Mouse (Mus musculus) limb, embryonic 14.5 days (tissue): ENCODE measurements at regions not wholly inside any gene's neighbourhood (a gene's known extent, or its start where the extent isn't known, plus 50 kb on each side); places are given as distances from the start of the nearest gene placed in this dataset.

Experiments
- ATAC-seq: fragments of 200-750 bp; cut with Nextera tagmentation; 2 replicates; pipeline ENCODE4 v1.8.0; 2017; ENCODE audit warnings: low read depth, moderate number of reproducible peaks, moderate TSS enrichment; ENCODE audit not compliant: low FRiP score
- DNase-seq: peaks from one replicate; pipeline ENCODE4 v3.0.0-alpha.2; 2015; ENCODE audit warnings: low spot score
- H3K27ac ChIP-seq: fragments of 300-500 bp; sonication (generic); replicated peaks from 2 replicates; pipeline ENCODE4 v1.5.1; 2014; ENCODE audit warnings: low read depth, mild to moderate bottlenecking, low read length, moderate library complexity, mixed read lengths
- H3K27me3 ChIP-seq: fragments of 300-500 bp; sonication (generic); 2 replicates; pipeline ENCODE4 v1.6.1; 2014; ENCODE audit warnings: low read length, mixed read lengths; ENCODE audit not compliant: control insufficient read depth, insufficient read depth
- H3K36me3 ChIP-seq: fragments of 300-500 bp; sonication (generic); 2 replicates; pipeline ENCODE4 v1.6.1; 2014; ENCODE audit warnings: mild to moderate bottlenecking, low read length, moderate library complexity, mixed read lengths; ENCODE audit not compliant: control insufficient read depth, insufficient read depth
- H3K4me1 ChIP-seq: fragments of 300-500 bp; sonication (generic); 2 replicates; pipeline ENCODE4 v1.6.1; 2014; ENCODE audit warnings: antibody characterized with exemption, low read length, mixed read lengths; ENCODE audit not compliant: control insufficient read depth, insufficient read depth
- H3K4me2 ChIP-seq: fragments of 300-500 bp; sonication (generic); replicated peaks from 2 replicates; pipeline ENCODE4 v1.6.1; 2014; ENCODE audit warnings: low read depth, mild to moderate bottlenecking, low read length, moderate library complexity; ENCODE audit not compliant: severe bottlenecking
- H3K4me3 ChIP-seq: fragments of 300-500 bp; sonication (generic); replicated peaks from 2 replicates; pipeline ENCODE4 v1.5.1; 2014; ENCODE audit warnings: low read length
- H3K9ac ChIP-seq: fragments of 300-500 bp; sonication (generic); 2 replicates; pipeline ENCODE4 v1.6.1; 2014; ENCODE audit warnings: mild to moderate bottlenecking, low read depth, low read length, moderate library complexity; ENCODE audit not compliant: severe bottlenecking
- H3K9me3 ChIP-seq: fragments of 300-500 bp; sonication (generic); 2 replicates; pipeline ENCODE4 v1.6.1; 2016; ENCODE audit warnings: low read length; ENCODE audit not compliant: control insufficient read depth
- POLR2A ChIP-seq: fragments of 200-500 bp; IDR thresholded peaks from 2 replicates; pipeline ENCODE4 v1.8.0; 2012; ENCODE audit warnings: inconsistent platforms, mild to moderate bottlenecking, moderate library complexity, borderline replicate concordance; ENCODE audit not compliant: insufficient read depth, insufficient read length; ENCODE audit errors: extremely low read depth
- WGBS: fragments of 180-500 bp; shearing (Covaris S2); extraction: QIAGEN DNeasy Blood & Tissue Kit; methylation state at CpG from one replicate; pipeline ENCODE4 v1.1.7; 2014; 5-methylcytosine and 5-hydroxymethylcytosine counted together

GRCm38 (mm10) chr15:38159161-38159560, 733.8 kb downstream of the 4930447A16Rik start:
- TF ChIP-seq POLR2A, result no peak
- H3K4me3 ChIP-seq, result no peak overlapping the region
- no peaks in the 10 kb centered on the region for H3K4me1 ChIP-seq
- no peak for ATAC-seq
- 83% methylated on average over 2 of the region's 2 CpGs for whole genome bisulfite sequencing
- H3K27ac ChIP-seq, result no peak overlapping the region
- no peaks in the 10 kb centered on the region for H3K9me3 ChIP-seq
- H3K4me2 ChIP-seq, result no peak overlapping the region
- no peaks in the 10 kb centered on the region for H3K36me3 ChIP-seq
- H3K27me3 ChIP-seq, result no peaks in the 10 kb centered on the region
- no peak for DNase-seq
- no peak overlapping the region for H3K9ac ChIP-seq

- no peaks in the 10 kb centered on the region for H3K4me1 ChIP-seq
- no peaks in the 10 kb centered on the region for H3K36me3 ChIP-seq
- H3K4me2 ChIP-seq, result no peak overlapping the region
- H3K27me3 ChIP-seq, result no peaks in the 10 kb centered on the region
- H3K9me3 ChIP-seq, result no peaks in the 10 kb centered on the region
- TF ChIP-seq POLR2A, result no peak
- DNase-seq (no peak), ATAC-seq (no peak)
- 66% methylated on average over 6 of the region's 6 CpGs for WGBS
- H3K27ac ChIP-seq, result no peak overlapping the region
- no peak overlapping the region for H3K4me3 ChIP-seq
- no peak overlapping the region for H3K9ac ChIP-seq
Observed at GRCm38 (mm10) chr15:38163721-38164120, 738.4 kb downstream of the 4930447A16Rik start.

- DNase-seq, result no peak
- WGBS, result 93% methylated on average over 1 of the region's 1 CpGs
- Histone ChIP-seq H3K4me1 (peaks cover 3% of the 10 kb centered on the region; the same call in 1 of the 2 replicates), H3K36me3 (no peaks in the 10 kb centered on the region), H3K27me3 (no peaks in the 10 kb centered on the region), H3K4me3 (no peak overlapping the region), H3K9ac (no peak overlapping the region), H3K4me2 (no peak overlapping the region), H3K27ac (no peak overlapping the region), H3K9me3 (no peaks in the 10 kb centered on the region)
- no peak for TF ChIP-seq POLR2A
- no peak for ATAC-seq
Observed at GRCm38 (mm10) chr15:38164848-38165247, 739.5 kb downstream of the 4930447A16Rik start.

- ATAC-seq (no peak), DNase-seq (no peak)
- Histone ChIP-seq H3K4me3 (no peak overlapping the region), H3K9ac (no peak overlapping the region), H3K4me2 (no peak overlapping the region), H3K36me3 (no peaks in the 10 kb centered on the region), H3K27me3 (no peaks in the 10 kb centered on the region), H3K4me1 (peaks cover 3% of the 10 kb centered on the region; the same call in 1 of the 2 replicates), H3K9me3 (no peaks in the 10 kb centered on the region), H3K27ac (no peak overlapping the region)
- WGBS, result 67% methylated on average over 7 of the region's 7 CpGs
- TF ChIP-seq POLR2A, result no peak
Observed at GRCm38 (mm10) chr15:38165881-38166445, 740.6 kb downstream of the 4930447A16Rik start.

GRCm38 (mm10) chr15:38166476-38166875, 741.1 kb downstream of the 4930447A16Rik start:
- 94% methylated on average over 5 of the region's 5 CpGs for WGBS
- H3K36me3 ChIP-seq, result no peaks in the 10 kb centered on the region
- DNase-seq (no peak), ATAC-seq (no peak)
- no peaks in the 10 kb centered on the region for H3K27me3 ChIP-seq
- peaks cover 3% of the 10 kb centered on the region; the same call in 1 of the 2 replicates for H3K4me1 ChIP-seq
- no peak overlapping the region for H3K4me2 ChIP-seq
- H3K4me3 ChIP-seq, result no peak overlapping the region
- H3K9me3 ChIP-seq, result no peaks in the 10 kb centered on the region
- H3K27ac ChIP-seq, result no peak overlapping the region
- no peak for TF ChIP-seq POLR2A
- no peak overlapping the region for H3K9ac ChIP-seq

- Histone ChIP-seq H3K9me3 (no peaks in the 10 kb centered on the region), H3K36me3 (no peaks in the 10 kb centered on the region), H3K27ac (no peak overlapping the region), H3K9ac (no peak overlapping the region), H3K27me3 (no peaks in the 10 kb centered on the region), H3K4me2 (no peak overlapping the region), H3K4me1 (peaks cover 3% of the 10 kb centered on the region; the same call in 1 of the 2 replicates), H3K4me3 (no peak overlapping the region)
- 81% methylated on average over 7 of the region's 7 CpGs for WGBS
- DNase-seq, result no peak
- 0 out of 2 replicates have a peak, but pooled peaks have one; percentile 23 for ATAC-seq
- TF ChIP-seq POLR2A, result no peak
Observed at GRCm38 (mm10) chr15:38167618-38168152, 742.3 kb downstream of the 4930447A16Rik start.
